Mouse (Mus musculus): ENCODE data around the gene Mas1. TPM values are rescaled to one million over a fixed set of nuclear protein-coding genes. Genes with fewer than 3 reads are reported as not detected.

The Mas1 gene
- polyA plus RNA-seq, 1 experiment from 2014 or later = not detected

DNA sequence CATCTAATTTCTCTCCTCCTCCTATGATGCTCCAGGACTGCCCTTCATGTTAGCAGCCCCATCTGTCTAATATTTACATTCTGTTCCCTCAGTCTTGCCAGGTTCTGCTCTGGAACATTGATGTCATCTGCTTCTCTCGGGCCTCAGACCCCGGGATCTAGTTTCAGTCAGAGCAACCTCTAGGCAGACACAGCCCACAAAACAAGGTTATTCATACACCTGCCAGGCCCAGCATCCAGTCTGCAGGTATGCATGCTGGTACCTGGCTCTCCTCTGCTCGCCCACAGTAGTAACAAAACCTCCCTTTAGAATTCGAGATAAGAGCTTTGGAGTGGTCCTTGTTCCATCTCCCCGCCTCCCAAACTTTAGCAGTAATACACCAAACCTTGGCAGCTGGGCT, 37.6 kb downstream of the Mas1 start:
- no peak overlapping the region for H3K4me2 ChIP-seq (ENCODE audit: low read length)
- H3K9ac ChIP-seq (ENCODE audit: low read depth, low read length) = no peak overlapping the region
- no peak overlapping the region for H3K4me3 ChIP-seq (ENCODE audit: low read depth, low read length)
- no peaks in the 10 kb centered on the region for H3K27me3 ChIP-seq (ENCODE audit: control insufficient read depth, insufficient read depth, low read depth, low read length)
- no peaks in the 10 kb centered on the region for H3K36me3 ChIP-seq (ENCODE audit: control insufficient read depth, insufficient read depth, low read length)
- no peak overlapping the region for H3K27ac ChIP-seq (ENCODE audit: low read length)
- no peaks in the 10 kb centered on the region for H3K4me1 ChIP-seq (ENCODE audit: control insufficient read depth, insufficient read depth, low read length)
- H3K9me3 ChIP-seq (replicated peaks; ENCODE audit: control insufficient read depth, low read length, poor library complexity, severe bottlenecking) = no peaks in the 10 kb centered on the region
- ATAC-seq = no peak
- WGBS = 80% methylated on average over 5 of the region's 5 CpGs

- Histone ChIP-seq H3K36me3 (ENCODE audit: control insufficient read depth, insufficient read depth, low read length) (no peaks in the 10 kb centered on the region), H3K4me2 (ENCODE audit: low read length) (no peak overlapping the region), H3K4me1 (ENCODE audit: control insufficient read depth, insufficient read depth, low read length) (no peaks in the 10 kb centered on the region), H3K27me3 (ENCODE audit: control insufficient read depth, insufficient read depth, low read depth, low read length) (no peaks in the 10 kb centered on the region), H3K4me3 (ENCODE audit: low read depth, low read length) (no peak overlapping the region), H3K27ac (ENCODE audit: low read length) (no peak overlapping the region), H3K9me3 (replicated peaks; ENCODE audit: control insufficient read depth, low read length, poor library complexity, severe bottlenecking) (no peaks in the 10 kb centered on the region), H3K9ac (ENCODE audit: low read depth, low read length) (no peak overlapping the region)
- 93% methylated on average over 4 of the region's 4 CpGs for WGBS
- ATAC-seq = no peak
Measured at GRCm38 (mm10) chr17:12815885-12816284, 52.1 kb downstream of the Mas1 start.

DNA sequence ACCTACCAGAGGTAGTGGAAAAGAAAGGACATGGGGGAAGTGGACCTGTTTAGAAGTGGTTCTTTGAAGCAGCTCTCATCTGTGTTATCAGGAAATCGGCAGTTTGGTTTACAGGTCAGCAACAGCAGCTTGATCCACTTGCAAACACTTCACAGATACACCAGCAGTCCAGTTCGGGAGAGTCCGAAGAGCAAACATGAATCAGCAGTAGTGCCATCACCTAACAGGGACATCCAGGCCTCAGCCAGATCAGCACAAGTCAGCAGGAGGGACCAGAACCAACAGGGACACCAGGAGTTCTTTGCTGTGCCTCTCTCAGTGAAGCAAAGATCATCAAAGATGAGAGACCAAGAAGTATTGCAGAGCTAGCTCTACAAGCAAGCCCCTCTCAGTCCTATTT, 53.4 kb downstream of the Mas1 start:
- WGBS = 89% methylated on average over 3 of the region's 3 CpGs
- Histone ChIP-seq H3K9me3 (replicated peaks; ENCODE audit: control insufficient read depth, low read length, poor library complexity, severe bottlenecking) (no peaks in the 10 kb centered on the region), H3K4me1 (ENCODE audit: control insufficient read depth, insufficient read depth, low read length) (no peaks in the 10 kb centered on the region; the same call in 1 of the 2 replicates), H3K4me2 (ENCODE audit: low read length) (no peak overlapping the region), H3K27me3 (ENCODE audit: control insufficient read depth, insufficient read depth, low read depth, low read length) (no peaks in the 10 kb centered on the region), H3K9ac (ENCODE audit: low read depth, low read length) (no peak overlapping the region), H3K4me3 (ENCODE audit: low read depth, low read length) (no peak overlapping the region), H3K36me3 (ENCODE audit: control insufficient read depth, insufficient read depth, low read length) (no peaks in the 10 kb centered on the region), H3K27ac (ENCODE audit: low read length) (no peak overlapping the region)
- no peak for ATAC-seq

- H3K36me3 ChIP-seq (ENCODE audit: control insufficient read depth, insufficient read depth, low read length) = no peaks in the 10 kb centered on the region
- no peak overlapping the region for H3K27ac ChIP-seq (ENCODE audit: low read length)
- no peaks in the 10 kb centered on the region for H3K27me3 ChIP-seq (ENCODE audit: control insufficient read depth, insufficient read depth, low read depth, low read length)
- 96% methylated on average over 1 of the region's 1 CpGs for WGBS
- no peak overlapping the region for H3K9ac ChIP-seq (ENCODE audit: low read depth, low read length)
- H3K9me3 ChIP-seq (replicated peaks; ENCODE audit: control insufficient read depth, low read length, poor library complexity, severe bottlenecking) = no peaks in the 10 kb centered on the region
- no peak overlapping the region for H3K4me2 ChIP-seq (ENCODE audit: low read length)
- ATAC-seq = no peak
- no peaks in the 10 kb centered on the region; the same call in 1 of the 2 replicates for H3K4me1 ChIP-seq (ENCODE audit: control insufficient read depth, insufficient read depth, low read length)
- no peak overlapping the region for H3K4me3 ChIP-seq (ENCODE audit: low read depth, low read length)
Measured at GRCm38 (mm10) chr17:12810973-12811303, 57.0 kb downstream of the Mas1 start.

DNA sequence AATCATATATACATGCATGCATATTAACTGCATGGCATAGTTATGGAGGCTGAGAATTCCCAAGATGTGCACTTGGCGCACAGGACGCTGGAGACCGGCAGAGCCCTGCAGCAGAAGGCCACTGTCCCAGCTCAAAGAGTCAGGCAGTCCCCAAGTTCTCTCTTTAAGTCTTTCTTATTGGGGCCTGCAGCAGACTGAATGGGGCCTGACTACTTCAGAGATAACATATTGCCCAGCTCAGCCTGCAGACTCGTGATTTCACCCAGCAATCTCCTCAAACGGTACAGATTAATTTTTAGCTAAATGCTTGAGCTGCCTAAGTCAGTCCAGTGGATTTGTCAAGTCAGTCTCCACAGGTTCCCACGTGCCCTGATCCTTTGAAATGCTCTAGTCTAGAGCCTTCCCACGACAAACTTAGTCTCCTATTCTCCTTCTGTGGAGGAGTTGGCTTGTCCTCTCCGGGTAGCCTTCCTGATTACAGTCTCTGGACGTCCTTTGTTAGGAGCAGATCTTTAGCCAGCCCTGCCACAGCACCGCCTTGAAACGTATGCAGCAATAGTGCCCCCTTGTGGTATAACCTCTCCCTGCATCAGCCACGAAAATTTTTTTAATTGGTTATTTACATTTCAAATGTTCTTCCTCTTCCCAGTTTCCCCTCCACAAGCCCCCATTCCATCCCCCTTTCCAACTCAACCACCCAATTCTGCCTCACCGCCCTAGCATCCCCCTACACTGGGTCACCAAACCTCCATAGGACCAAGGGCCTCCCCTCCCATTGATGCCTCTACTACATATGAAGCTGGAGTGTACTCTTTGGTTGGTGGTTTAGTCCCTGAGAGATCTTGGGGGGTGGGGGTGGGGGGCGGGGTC, 57.6 kb downstream of the Mas1 start:
- Histone ChIP-seq H3K4me1 (ENCODE audit: control insufficient read depth, insufficient read depth, low read length) (no peaks in the 10 kb centered on the region; the same call in 1 of the 2 replicates), H3K27ac (ENCODE audit: low read length) (no peak overlapping the region), H3K4me3 (ENCODE audit: low read depth, low read length) (no peak overlapping the region), H3K36me3 (ENCODE audit: control insufficient read depth, insufficient read depth, low read length) (no peaks in the 10 kb centered on the region), H3K9ac (ENCODE audit: low read depth, low read length) (no peak overlapping the region; the same call in 1 of the 2 replicates), H3K9me3 (replicated peaks; ENCODE audit: control insufficient read depth, low read length, poor library complexity, severe bottlenecking) (no peaks in the 10 kb centered on the region), H3K4me2 (ENCODE audit: low read length) (no peak overlapping the region), H3K27me3 (ENCODE audit: control insufficient read depth, insufficient read depth, low read depth, low read length) (no peaks in the 10 kb centered on the region)
- 24% methylated on average over 14 of the region's 14 CpGs for WGBS
- peak; percentile 70; the same call in 1 of the 2 replicates for ATAC-seq

DNA sequence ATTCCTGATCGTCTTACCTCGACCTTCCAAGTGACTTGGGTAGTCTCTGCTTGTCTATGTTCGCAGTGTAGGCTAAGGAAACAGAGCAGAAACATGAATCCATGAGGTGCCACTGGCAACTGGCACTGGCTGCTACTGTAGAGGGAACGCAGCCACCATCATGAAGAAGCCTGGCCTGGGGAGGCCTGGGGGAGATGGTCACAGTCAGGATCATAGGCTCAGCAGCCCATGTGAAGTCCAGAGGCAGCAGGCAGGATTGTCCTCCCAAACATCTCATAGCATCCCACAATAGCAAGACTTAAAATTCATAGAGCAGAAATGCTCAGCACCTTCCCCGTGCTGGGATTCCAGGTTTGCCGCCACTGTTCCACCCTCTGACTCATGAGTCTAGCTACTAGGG, 59.1 kb downstream of the Mas1 start:
- no peak overlapping the region for H3K4me2 ChIP-seq (ENCODE audit: low read length)
- no peak overlapping the region for H3K9ac ChIP-seq (ENCODE audit: low read depth, low read length)
- H3K36me3 ChIP-seq (ENCODE audit: control insufficient read depth, insufficient read depth, low read length) = no peaks in the 10 kb centered on the region
- ATAC-seq = no peak
- no peaks in the 10 kb centered on the region for H3K27me3 ChIP-seq (ENCODE audit: control insufficient read depth, insufficient read depth, low read depth, low read length)
- no peaks in the 10 kb centered on the region for H3K9me3 ChIP-seq (replicated peaks; ENCODE audit: control insufficient read depth, low read length, poor library complexity, severe bottlenecking)
- no peak overlapping the region for H3K27ac ChIP-seq (ENCODE audit: low read length)
- WGBS = 86% methylated on average over 6 of the region's 6 CpGs
- no peak overlapping the region for H3K4me3 ChIP-seq (ENCODE audit: low read depth, low read length)
- no peaks in the 10 kb centered on the region; the same call in 1 of the 2 replicates for H3K4me1 ChIP-seq (ENCODE audit: control insufficient read depth, insufficient read depth, low read length)

DNA sequence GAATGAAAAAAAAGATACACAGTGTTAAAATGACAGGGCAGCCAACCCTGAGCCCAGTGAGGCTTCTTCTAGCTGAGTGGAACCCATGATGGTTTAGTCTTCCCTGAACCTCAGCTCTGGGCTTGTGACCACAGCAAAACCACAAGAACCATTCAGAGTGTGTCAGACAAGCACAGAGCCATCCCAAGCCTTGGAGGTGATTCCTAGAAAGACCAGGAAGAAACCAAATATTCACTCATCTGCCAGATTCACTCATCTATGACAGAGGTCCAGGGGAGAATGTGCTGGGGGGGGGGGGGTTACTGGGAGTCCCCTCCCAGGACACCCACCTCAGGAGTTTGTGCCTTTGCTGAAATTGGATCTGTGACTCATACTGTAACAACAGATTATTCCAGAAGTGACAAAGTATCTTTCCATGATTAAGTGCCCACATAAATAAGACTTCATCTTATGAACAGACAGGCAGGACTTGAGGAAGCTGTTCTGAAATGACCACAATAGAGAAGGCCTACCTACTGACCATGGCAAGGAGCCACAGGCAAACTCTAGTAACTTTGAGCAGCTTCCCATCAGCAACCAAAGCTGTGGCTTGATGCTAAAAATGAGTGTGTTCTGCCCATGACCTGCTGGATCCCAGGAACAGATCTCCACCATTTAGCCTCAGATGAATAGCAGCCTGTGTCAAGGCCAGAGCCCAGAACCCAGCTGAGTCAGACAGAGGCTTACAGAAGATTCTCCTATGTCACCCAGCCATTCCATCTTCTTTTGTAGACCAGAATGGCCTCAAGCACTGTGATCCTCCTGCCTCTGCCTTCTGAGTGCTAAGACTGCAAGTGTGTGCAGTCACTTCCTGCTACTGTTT, 63.1 kb downstream of the Mas1 start:
- Histone ChIP-seq H3K27ac (ENCODE audit: low read length) (no peak overlapping the region), H3K27me3 (ENCODE audit: control insufficient read depth, insufficient read depth, low read depth, low read length) (no peaks in the 10 kb centered on the region), H3K9me3 (replicated peaks; ENCODE audit: control insufficient read depth, low read length, poor library complexity, severe bottlenecking) (no peaks in the 10 kb centered on the region), H3K4me1 (ENCODE audit: control insufficient read depth, insufficient read depth, low read length) (no peaks in the 10 kb centered on the region), H3K9ac (ENCODE audit: low read depth, low read length) (no peak overlapping the region), H3K4me2 (ENCODE audit: low read length) (no peak overlapping the region), H3K36me3 (ENCODE audit: control insufficient read depth, insufficient read depth, low read length) (no peaks in the 10 kb centered on the region), H3K4me3 (ENCODE audit: low read depth, low read length) (no peak overlapping the region)
- ATAC-seq = no peak

- H3K4me3 ChIP-seq (ENCODE audit: low read depth, low read length) = no peak overlapping the region
- ATAC-seq = no peak
- no peak overlapping the region for H3K9ac ChIP-seq (ENCODE audit: low read depth, low read length)
- H3K27ac ChIP-seq (ENCODE audit: low read length) = no peak overlapping the region
- H3K4me1 ChIP-seq (ENCODE audit: control insufficient read depth, insufficient read depth, low read length) = no peaks in the 10 kb centered on the region
- no peaks in the 10 kb centered on the region for H3K27me3 ChIP-seq (ENCODE audit: control insufficient read depth, insufficient read depth, low read depth, low read length)
- no peaks in the 10 kb centered on the region for H3K36me3 ChIP-seq (ENCODE audit: control insufficient read depth, insufficient read depth, low read length)
- no peaks in the 10 kb centered on the region for H3K9me3 ChIP-seq (replicated peaks; ENCODE audit: control insufficient read depth, low read length, poor library complexity, severe bottlenecking)
- WGBS = 64% methylated on average over 9 of the region's 9 CpGs
- H3K4me2 ChIP-seq (ENCODE audit: low read length) = no peak overlapping the region
Measured at GRCm38 (mm10) chr17:12801861-12802540, 65.9 kb downstream of the Mas1 start.
